Mouse (Mus musculus) lung, postnatal 10 days (tissue): ENCODE results near the gene Olfm1.

ENCODE experiments used
- DNase-seq: peaks from one replicate; pipeline ENCODE4 v3.0.0; 2021

Gene Olfm1

GRCm38 (mm10) chr2:28192821-28193689, at the start of gene Olfm1:
Olfm1 (plus strand) TSS chr2:28192992.
- peak; percentile 82 for DNase-seq

- no peak for DNase-seq
These were observed 49.3 kb upstream of the Olfm1 start for GRCm38 (mm10) chr2:28143417-28144045.

GRCm38 (mm10) chr2:28145702-28146101, 47.1 kb upstream of the Olfm1 start:
- no peak for DNase-seq

- DNase-seq = no peak
These were observed 46.6 kb upstream of the Olfm1 start for GRCm38 (mm10) chr2:28146152-28146551.

- no peak for DNase-seq
These were observed 46.1 kb upstream of the Olfm1 start for GRCm38 (mm10) chr2:28146685-28147084.

GRCm38 (mm10) chr2:28147248-28147794, 45.5 kb upstream of the Olfm1 start:
- DNase-seq = no peak

GRCm38 (mm10) chr2:28149688-28150087, 43.1 kb upstream of the Olfm1 start:
- DNase-seq = no peak

- DNase-seq = peak; percentile 43
These were observed 32.2 kb upstream of the Olfm1 start for GRCm38 (mm10) chr2:28160568-28160967.

- peak; percentile 39 for DNase-seq
These were observed 27.2 kb upstream of the Olfm1 start for GRCm38 (mm10) chr2:28165570-28165969.

GRCm38 (mm10) chr2:28169336-28169735, 23.5 kb upstream of the Olfm1 start:
- no peak for DNase-seq

GRCm38 (mm10) chr2:28171962-28172361, 20.8 kb upstream of the Olfm1 start:
- no peak for DNase-seq

GRCm38 (mm10) chr2:28173225-28174141, 19.3 kb upstream of the Olfm1 start:
- no peak for DNase-seq

- no peak for DNase-seq
These were observed 18.4 kb upstream of the Olfm1 start for GRCm38 (mm10) chr2:28174441-28174840.

- DNase-seq = no peak
These were observed 14.2 kb upstream of the Olfm1 start for GRCm38 (mm10) chr2:28178600-28178999.

GRCm38 (mm10) chr2:28180053-28180452, 12.7 kb upstream of the Olfm1 start:
- DNase-seq = no peak

GRCm38 (mm10) chr2:28188398-28188944, 4.3 kb upstream of the Olfm1 start:
- peak; percentile 46 for DNase-seq

GRCm38 (mm10) chr2:28193690-28194087, 897 bp downstream of the Olfm1 start:
- DNase-seq = peak; percentile 27

GRCm38 (mm10) chr2:28194962-28195617, 2.3 kb downstream of the Olfm1 start:
- DNase-seq = peak; percentile 39

GRCm38 (mm10) chr2:28195726-28196125, 2.9 kb downstream of the Olfm1 start:
- no peak for DNase-seq

- no peak for DNase-seq
These were observed 8.6 kb downstream of the Olfm1 start for GRCm38 (mm10) chr2:28201441-28201841.

GRCm38 (mm10) chr2:28204167-28204566, 11.4 kb downstream of the Olfm1 start:
- DNase-seq = peak; percentile 94
